Mouse (Mus musculus) ES-E14 (cell line): ENCODE measurements at regions not wholly inside any gene's neighbourhood (a gene's known extent, or its start where the extent isn't known, plus 50 kb on each side); places are given as distances from the start of the nearest gene placed in this dataset.

Experiments
- CHD2 ChIP-seq: IDR thresholded peaks from 2 replicates; pipeline ENCODE4 v1.6.1; 2014; ENCODE audit warnings: mild to moderate bottlenecking, low read depth, low read length, inconsistent platforms
- HCFC1 ChIP-seq: IDR thresholded peaks from 2 replicates; pipeline ENCODE4 v1.6.1; 2012; ENCODE audit warnings: low read length, inconsistent platforms, borderline replicate concordance; ENCODE audit not compliant: insufficient read depth
- ZNF384 ChIP-seq: IDR thresholded peaks from 2 replicates; pipeline ENCODE4 v1.6.1; 2012; ENCODE audit warnings: low read depth, low read length, inconsistent platforms

- TF ChIP-seq CHD2 (no peak), HCFC1 (no peak), ZNF384 (no peak)
These were observed 93.2 kb upstream of the Jazf1 start for GRCm38 (mm10) chr6:53161627-53162026.
